Mouse (Mus musculus) Patski (cell line): Measurements from ENCODE around the gene Rnaseh2b. TPM values are rescaled to one million over a fixed set of nuclear protein-coding genes. Genes with fewer than 3 reads are reported as not detected.

Experiments used
- ATAC-seq: fragments of 100-300 bp; one replicate; pipeline ENCODE4 v1.8.0; 2021
- CTCF ChIA-PET: fragments of 350-600 bp; sonication (Branson Sonifier 250); formaldehyde crosslinking; loops from one replicate; lab custom pipeline; 2022; ENCODE audit warnings: inconsistent platforms; lab: Charles Lee
- POLR2A ChIA-PET: fragments of 350-600 bp; sonication (Branson Sonifier 250); formaldehyde crosslinking; loops from one replicate; lab custom pipeline; 2022; ENCODE audit warnings: antibody characterized with exemption, inconsistent platforms; lab: Charles Lee
- DNase-seq: peaks from one replicate; pipeline ENCODE4 v3.0.0-alpha.2; 2011; ENCODE audit warnings: low read depth, low spot score
- H3K27me3 ChIP-seq: fragments of 371-371 bp; one replicate; pipeline ENCODE4 v1.5.1; 2021
- CTCF ChIP-seq: fragments of 100-300 bp; IDR thresholded peaks from one replicate; pipeline ENCODE4 v1.5.1; 2021
- in situ Hi-C: fragments of 300-500 bp; cut with MboI; formaldehyde crosslinking; loops from 3 replicates; pipeline ENCODE4 v1.11.1; 2018; ENCODE audit warnings: low pct_unique_long_range_greater_than_20kb, mixed read lengths
- polyA plus RNA-seq: library from polyadenylated mRNA; unstranded; gene quantifications from one replicate; pipeline ENCODE4 v1.2.3, GENCODE M21; 2021

The Rnaseh2b gene
- polyA plus RNA-seq, 1 experiment from 2014 or later = 34.1 TPM

DNA sequence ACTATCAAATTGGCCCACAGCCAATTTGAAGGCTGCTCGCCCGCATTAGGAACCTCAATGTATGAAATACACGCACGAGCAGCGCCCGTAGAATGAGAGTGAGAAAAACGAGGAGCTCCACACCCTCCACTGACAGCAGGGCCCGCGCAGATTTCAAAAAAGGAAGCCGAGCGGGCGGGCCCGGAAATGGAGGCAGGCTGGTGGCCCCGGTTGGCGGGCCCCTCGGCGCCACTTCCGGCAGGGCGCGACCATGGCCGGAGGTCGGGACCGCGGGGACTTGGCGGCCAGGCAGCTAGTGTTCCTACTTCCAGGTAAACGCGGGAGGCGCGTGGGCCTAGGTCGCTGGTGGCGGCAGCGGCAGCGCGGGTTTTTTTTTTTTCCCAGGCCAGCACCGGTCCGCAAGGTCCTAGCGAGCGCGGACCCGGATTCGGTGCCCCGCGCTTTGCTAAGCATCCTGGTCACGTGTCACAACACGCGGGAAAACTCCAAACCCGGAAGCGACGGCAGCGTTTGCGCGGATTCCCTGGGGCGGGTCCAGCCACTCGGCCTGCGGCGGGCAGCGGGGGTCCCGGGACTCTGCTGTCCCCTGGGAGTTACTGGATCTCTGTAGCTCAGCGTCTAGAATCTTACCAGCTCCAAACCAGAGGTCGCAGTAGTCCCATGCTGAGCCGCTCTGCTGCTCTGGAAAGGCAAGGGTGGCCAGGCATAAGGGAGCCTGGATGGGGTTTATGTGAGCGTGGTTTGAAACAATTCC is 39.7 kb downstream of the Rnaseh2b start:
- ChIA-PET CTCF (interaction anchor here (1.1 to 3.5 kb wide), 2 partner anchors 18 to 126 kb away, joined by 3 to 18 read pairs; partner anchors contain the start of gene Gucy1b2), POLR2A (no interaction called here)
- in situ Hi-C loops = loop anchor here (5.0 kb wide), 1 partner anchor 765 kb away; no protein-coding TSS in a partner anchor
- ATAC-seq (peak; percentile 80), DNase-seq (no peak)
- TF ChIP-seq CTCF = no peak
- no peaks in the 10 kb centered on the region for H3K27me3 ChIP-seq

- CTCF ChIA-PET = interaction anchor here (0.8 to 3.5 kb wide), 5 partner anchors 9 to 124 kb away, joined by 3 to 18 read pairs (median 3); partner anchors contain the start of gene Gucy1b2
- no peaks in the 10 kb centered on the region for H3K27me3 ChIP-seq
- DNase-seq (no peak), ATAC-seq (no peak)
- POLR2A ChIA-PET = no interaction called here
- in situ Hi-C loops = loop anchor here (5.0 kb wide), 1 partner anchor 767 kb away; no protein-coding TSS in a partner anchor
- TF ChIP-seq CTCF = peak; percentile 57
Measured at GRCm38 (mm10) chr14:62333909-62334687, 41.7 kb downstream of the Rnaseh2b start.

GRCm38 (mm10) chr14:62339196-62339595 is 46.8 kb downstream of the Rnaseh2b start:
- no peaks in the 10 kb centered on the region for H3K27me3 ChIP-seq
- ATAC-seq (no peak), DNase-seq (no peak)
- CTCF ChIA-PET = interaction anchor here (0.9 to 1.0 kb wide), 2 partner anchors 9 to 116 kb away, joined by 3 read pairs; no protein-coding TSS in a partner anchor
- no peak for TF ChIP-seq CTCF
- POLR2A ChIA-PET = no interaction called here
- in situ Hi-C loops = no loop called here

- DNase-seq (no peak), ATAC-seq (no peak)
- in situ Hi-C loops = loop anchor here (5.0 kb wide), 1 partner anchor 105 kb away; no protein-coding TSS in a partner anchor
- ChIA-PET CTCF (interaction anchor here (0.9 to 1.6 kb wide), 2 partner anchors 11 to 19 kb away, joined by 3 to 4 read pairs; no protein-coding TSS in a partner anchor), POLR2A (no interaction called here)
- no peaks in the 10 kb centered on the region for H3K27me3 ChIP-seq
- no peak for TF ChIP-seq CTCF
Measured at GRCm38 (mm10) chr14:62341887-62342642, 49.7 kb downstream of the Rnaseh2b start.

- POLR2A ChIA-PET = no interaction called here
- DNase-seq = no peak
- CTCF ChIA-PET = interaction anchor here (1.6 kb wide), 1 partner anchor 11 kb away, joined by 4 read pairs; no protein-coding TSS in a partner anchor
Measured at GRCm38 (mm10) chr14:62342643-62343144, 50.3 kb downstream of the Rnaseh2b start.

GRCm38 (mm10) chr14:62346570-62346969 is 54.2 kb downstream of the Rnaseh2b start:
- ChIA-PET CTCF (interaction anchor here (1.0 to 1.4 kb wide), 3 partner anchors 10 to 16 kb away, joined by 3 read pairs; no protein-coding TSS in a partner anchor), POLR2A (interaction anchor here (0.6 kb wide), 1 partner anchor 414 kb away, joined by 5 read pairs; the partner anchor contains the start of gene Ints6)
- H3K27me3 ChIP-seq = no peaks in the 10 kb centered on the region
- no peak for ATAC-seq
- in situ Hi-C loops = no loop called here
- DNase-seq = no peak
- TF ChIP-seq CTCF = no peak

More at GRCm38 (mm10) chr14:62342643-62343144, 50.3 kb downstream of the Rnaseh2b start:
- no peaks in the 10 kb centered on the region for H3K27me3 ChIP-seq
- TF ChIP-seq CTCF = no peak
- no peak for ATAC-seq
- in situ Hi-C loops = loop anchor here (5.0 kb wide), 1 partner anchor 105 kb away; no protein-coding TSS in a partner anchor

GRCm38 (mm10) chr14:62347103-62347502 is 54.7 kb downstream of the Rnaseh2b start:
- ATAC-seq = no peak
- no peak for TF ChIP-seq CTCF
- ChIA-PET CTCF (interaction anchor here (1.0 to 1.4 kb wide), 2 partner anchors 13 to 16 kb away, joined by 3 read pairs; no protein-coding TSS in a partner anchor), POLR2A (interaction anchor here (0.6 kb wide), 1 partner anchor 414 kb away, joined by 5 read pairs; the partner anchor contains the start of gene Ints6)
- H3K27me3 ChIP-seq = no peaks in the 10 kb centered on the region
- in situ Hi-C loops = no loop called here
- DNase-seq = no peak

GRCm38 (mm10) chr14:62349786-62350185 is 57.4 kb downstream of the Rnaseh2b start:
- no peak for TF ChIP-seq CTCF
- DNase-seq (no peak), ATAC-seq (no peak)
- in situ Hi-C loops = no loop called here
- H3K27me3 ChIP-seq = no peaks in the 10 kb centered on the region
- CTCF ChIA-PET = interaction anchor here (1.5 kb wide), 1 partner anchor 17 kb away, joined by 3 read pairs; no protein-coding TSS in a partner anchor
- POLR2A ChIA-PET = no interaction called here

DNA sequence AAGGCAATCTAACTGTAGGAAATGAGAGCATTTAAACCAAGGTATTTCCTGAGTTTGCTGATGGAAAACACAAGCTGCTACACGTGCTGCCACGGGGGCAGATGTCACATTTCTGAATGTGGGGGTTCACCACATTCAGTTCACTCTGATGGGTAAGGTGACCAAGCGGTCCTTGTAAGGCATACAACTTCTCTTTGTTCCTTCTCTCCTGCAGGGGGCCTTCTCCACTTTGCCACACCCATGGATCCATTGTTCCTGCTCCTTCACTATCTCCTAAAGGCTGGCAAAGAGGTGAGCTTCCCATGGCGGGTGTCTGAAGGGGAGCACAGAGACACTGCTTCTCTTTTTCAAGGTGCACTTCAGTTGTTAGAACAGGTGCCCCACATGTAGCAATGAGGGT is 57.8 kb downstream of the Rnaseh2b start:
- in situ Hi-C loops = no loop called here
- ATAC-seq (no peak), DNase-seq (no peak)
- no peak for TF ChIP-seq CTCF
- ChIA-PET CTCF (interaction anchor here (1.5 kb wide), 1 partner anchor 18 kb away, joined by 3 read pairs; no protein-coding TSS in a partner anchor), POLR2A (no interaction called here)
- no peaks in the 10 kb centered on the region for H3K27me3 ChIP-seq
